12 mouse cellular contexts compared by ENCODE assay signal in genomic region chr4:57723659-57724058, GRCm38 (mm10). TPM values are rescaled to one million over a fixed set of nuclear protein-coding genes. Genes with fewer than 3 reads are reported as not detected.
DNase-seq lines count a peak whose midpoint lies in the region; ATAC-seq and TF ChIP-seq lines count a peak whose summit lies in the region.
"Had no signal": no experiment of that assay in that cellular context is flagged by ENCODE, and none has a peak within 500 bp of the region (broad histone marks: within the 10 kb centered on the region; RNA-seq: fewer than 3 reads in every experiment).

No protein-coding gene starts in this region.

- H3K9me3 ChIP-seq in forebrain, postnatal 0 days (ENCODE audit: low read length), result no peaks in the 10 kb centered on the region
- H3K9me3 ChIP-seq in forebrain, embryonic 13.5 days (replicated peaks), result no peaks in the 10 kb centered on the region
- no peaks in the 10 kb centered on the region for H3K9me3 ChIP-seq in liver, embryonic 12.5 days (replicated peaks)
- H3K9me3 ChIP-seq: forebrain, embryonic 10.5 days had no signal

- intact Hi-C loops in left cerebral cortex, postnatal 25 days (cut with DNase I), result no loop called here

- H3K27me3 ChIP-seq in forebrain, postnatal 0 days (ENCODE audit: insufficient read depth, low read length), result no peaks in the 10 kb centered on the region
- H3K27me3 ChIP-seq in forebrain, embryonic 13.5 days, result no peaks in the 10 kb centered on the region
- no peaks in the 10 kb centered on the region for H3K27me3 ChIP-seq in liver, adult 2 months (ENCODE audit: control insufficient read depth, insufficient read depth, low read length)
- no peaks in the 10 kb centered on the region for H3K27me3 ChIP-seq in liver, embryonic 12.5 days (replicated peaks)

- no peaks in the 10 kb centered on the region for H3K79me2 ChIP-seq in liver, adult 2 months (ENCODE audit: control insufficient read depth, insufficient read depth, low read length)

- WGBS in forebrain, postnatal 0 days, result 57% methylated on average over 2 of the region's 2 CpGs
- 63% methylated on average over 2 of the region's 2 CpGs for WGBS in forebrain, embryonic 13.5 days
- 56% methylated on average over 2 of the region's 2 CpGs for WGBS in liver, adult 2 months
- 50% methylated on average over 2 of the region's 2 CpGs for WGBS in liver, embryonic 12.5 days (ENCODE audit: insufficient replicate concordance)

- no peaks in the 10 kb centered on the region for H3K36me3 ChIP-seq in forebrain, postnatal 0 days (ENCODE audit: insufficient read depth)
- no peaks in the 10 kb centered on the region for H3K36me3 ChIP-seq in forebrain, embryonic 13.5 days (ENCODE audit: poor library complexity, severe bottlenecking)
- H3K36me3 ChIP-seq in liver, adult 2 months (ENCODE audit: control insufficient read depth, insufficient read depth, low read length), result no peaks in the 10 kb centered on the region
- H3K36me3 ChIP-seq in liver, embryonic 12.5 days, result no peaks in the 10 kb centered on the region
- H3K36me3 ChIP-seq: forebrain, embryonic 10.5 days had no signal

- no peak overlapping the region for H3K27ac ChIP-seq in forebrain, postnatal 0 days (ENCODE audit: low read depth, low read length)
- H3K27ac ChIP-seq in forebrain, embryonic 13.5 days, result no peak overlapping the region
- no peak overlapping the region for H3K27ac ChIP-seq in liver, adult 2 months (replicated peaks; ENCODE audit: insufficient read depth, low read depth, low read length)
- H3K27ac ChIP-seq in liver, embryonic 12.5 days, result no peak overlapping the region
- H3K27ac ChIP-seq: forebrain, embryonic 10.5 days; hindbrain, embryonic 14.5 days; macrophage had no signal

- H3K9ac ChIP-seq in forebrain, postnatal 0 days, result no peak overlapping the region
- no peak overlapping the region for H3K9ac ChIP-seq in forebrain, embryonic 13.5 days
- no peak overlapping the region for H3K9ac ChIP-seq in liver, adult 2 months (ENCODE audit: low read depth, low read length)
- no peak overlapping the region for H3K9ac ChIP-seq in liver, embryonic 12.5 days
- H3K9ac ChIP-seq: hindbrain, embryonic 14.5 days had no signal

- no peaks in the 10 kb centered on the region for H3K4me1 ChIP-seq in forebrain, postnatal 0 days (ENCODE audit: insufficient read depth)
- no peaks in the 10 kb centered on the region for H3K4me1 ChIP-seq in forebrain, embryonic 13.5 days
- H3K4me1 ChIP-seq in liver, adult 2 months (ENCODE audit: control insufficient read depth, insufficient read depth, low read length), result no peaks in the 10 kb centered on the region
- H3K4me1 ChIP-seq in liver, embryonic 12.5 days, result no peaks in the 10 kb centered on the region

- DNase-seq in forebrain, postnatal 0 days, result no peak
- peak; percentile 5 for DNase-seq in liver, adult 2 months (ENCODE audit: extremely low read depth, low read depth, low spot score)
- peak; percentile 67 for DNase-seq in R1 (ENCODE audit: low read depth, low spot score)
- DNase-seq in cerebellum, postnatal 10 days, result no peak
- DNase-seq in left cerebral cortex, postnatal 25 days (ENCODE audit: low spot score in 2 of 2), result no peak

- TF ChIP-seq POLR2A in liver, adult 2 months (IDR thresholded peaks at IDR 0.05; ENCODE audit: extremely low read depth, insufficient read depth, low read length), result no peak

- H3K4me3 ChIP-seq in forebrain, postnatal 0 days (ENCODE audit: low read depth, low read length), result no peak overlapping the region
- no peak overlapping the region for H3K4me3 ChIP-seq in forebrain, embryonic 13.5 days
- H3K4me3 ChIP-seq in liver, adult 2 months (ENCODE audit: insufficient read depth, low read depth, low read length), result no peak overlapping the region
- no peak overlapping the region for H3K4me3 ChIP-seq in liver, embryonic 12.5 days
- H3K4me3 ChIP-seq: forebrain, embryonic 10.5 days had no signal

- no peak overlapping the region for H3K4me2 ChIP-seq in forebrain, postnatal 0 days (ENCODE audit: low read depth)
- H3K4me2 ChIP-seq in forebrain, embryonic 13.5 days, result no peak overlapping the region
- no peak overlapping the region for H3K4me2 ChIP-seq in liver, embryonic 12.5 days
- H3K4me2 ChIP-seq: hindbrain, embryonic 14.5 days had no signal

- ATAC-seq in forebrain, postnatal 0 days, result no peak
- no peak for ATAC-seq in forebrain, embryonic 13.5 days
- no peak for ATAC-seq in liver, embryonic 12.5 days
- peak; percentile 69 for ATAC-seq in megakaryocyte progenitor cell, adult 5-6 weeks (replicated peaks; ENCODE audit: poor library complexity)
- ATAC-seq: activated CD4-positive, CD25-positive, alpha-beta regulatory T cell, adult 4 months had no signal

- TF ChIP-seq CTCF in forebrain, postnatal 0 days (IDR thresholded peaks at IDR 0.05; ENCODE audit: low read depth), result peak; percentile 33
- peak; percentile 46; the same call in 1 of the 2 replicates for TF ChIP-seq CTCF in liver, adult 2 months (IDR thresholded peaks at IDR 0.05; ENCODE audit: low read depth, low read length)

RNA-seq across cellular contexts. Expression of gene Akap2, which starts 6.2 kb away (rescaled TPM):
- 11.2 and 15.0 TPM in 2 replicates for total RNA-seq in forebrain, postnatal 0 days (2014; rRNA removed)
- polyA plus RNA-seq in forebrain, postnatal 0 days (2015; fragmentation: Nextera tagmentation; extraction: Ambion mirVana), result 4.5 and 7.0 TPM in 2 replicates
- polyA plus RNA-seq in forebrain, embryonic 13.5 days (2015; fragmentation: Nextera tagmentation; extraction: Ambion mirVana), result 7.9 and 8.2 TPM in 2 replicates
- 6.5 and 7.5 TPM in 2 replicates for total RNA-seq in liver, adult 2 months (2014; rRNA removed)
- polyA plus RNA-seq in liver, adult 2 months (2012; rRNA removed), result 4.2 and 6.3 TPM in 2 replicates
- 1.7 and 2.5 TPM in 2 replicates for polyA plus RNA-seq in liver, embryonic 12.5 days (2016; fragmentation: Nextera tagmentation; extraction: Ambion mirVana)
- total RNA-seq in megakaryocyte progenitor cell, adult 5-6 weeks (2015), result 0.02 TPM in 1 of 2 replicates, not detected in the other
- not detected in 2 replicates for total RNA-seq in megakaryocyte progenitor cell, adult 5-6 weeks (2017)
- 10 to 100 TPM; 35.1 to 38.1 TPM for total RNA-seq in left cerebral cortex, postnatal 25 days (2021)

Comparison
In these comparisons a context has a peak if more than half of its experiments do, and no peak if none do; other contexts are left out.
1. DNase-seq: peak in liver, adult 2 months (single experiment) and R1 (single experiment); none in forebrain, postnatal 0 days (single experiment), cerebellum, postnatal 10 days (0 of 2) and left cerebral cortex, postnatal 25 days (0 of 2).